Mouse (Mus musculus) hindbrain, embryonic 10.5 days (tissue): ENCODE measurements at regions not wholly inside any gene's neighbourhood (a gene's known extent, or its start where the extent isn't known, plus 50 kb on each side); places are given as distances from the start of the nearest gene placed in this dataset.

Experiments used
- DNase-seq: peaks from one replicate; pipeline ENCODE4 v3.0.0-alpha.2; 2017; ENCODE audit warnings: low spot score
- H3K27ac ChIP-seq: fragments of 300-500 bp; sonication (generic); 2 replicates; pipeline ENCODE4 v1.5.1; 2016; ENCODE audit warnings: mild to moderate bottlenecking, moderate library complexity
- H3K27me3 ChIP-seq: fragments of 300-500 bp; sonication (generic); 2 replicates; pipeline ENCODE4 v1.6.1; 2016; ENCODE audit warnings: mild to moderate bottlenecking; ENCODE audit not compliant: poor library complexity, insufficient read depth, severe bottlenecking
- H3K36me3 ChIP-seq: fragments of 300-500 bp; sonication (generic); 2 replicates; pipeline ENCODE4 v1.6.1; 2016; ENCODE audit warnings: mild to moderate bottlenecking, moderate library complexity
- H3K4me1 ChIP-seq: fragments of 300-500 bp; sonication (generic); replicated peaks from 2 replicates; pipeline ENCODE4 v1.6.1; 2016; ENCODE audit warnings: mild to moderate bottlenecking
- H3K4me3 ChIP-seq: fragments of 300-500 bp; sonication (generic); 2 replicates; pipeline ENCODE4 v1.5.1; 2016; ENCODE audit warnings: mild to moderate bottlenecking, moderate library complexity
- H3K9me3 ChIP-seq: fragments of 300-500 bp; sonication (generic); 2 replicates; pipeline ENCODE4 v1.6.1; 2016; ENCODE audit warnings: mild to moderate bottlenecking, moderate library complexity
- WGBS: fragments of 180-500 bp; shearing (Covaris S2); methylation state at CpG from one replicate; pipeline ENCODE4 v1.1.7; 2016; 5-methylcytosine and 5-hydroxymethylcytosine counted together

DNA sequence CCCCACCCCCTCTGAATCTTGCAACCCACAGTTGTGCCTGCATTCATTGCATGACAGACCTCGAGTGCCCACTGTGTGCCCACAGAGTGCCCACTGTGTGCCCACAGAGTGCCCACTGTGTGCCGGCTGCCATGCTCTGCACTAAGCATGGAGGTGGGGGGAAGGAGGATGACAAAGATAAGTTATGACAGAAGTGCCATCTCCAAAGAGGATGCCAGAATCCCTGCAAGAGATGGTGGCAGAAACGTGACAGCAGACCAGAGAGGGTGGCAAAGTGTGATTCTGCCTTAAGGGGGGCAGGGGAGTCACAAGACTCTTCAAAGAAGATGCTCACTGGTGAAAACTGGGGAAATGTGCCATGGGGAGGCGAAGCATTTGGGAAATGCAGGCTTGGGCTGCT is 427.8 kb downstream of the Cd83 start:
- no peak overlapping the region for H3K4me3 ChIP-seq
- no peak overlapping the region for H3K27ac ChIP-seq
- no peaks in the 10 kb centered on the region for H3K9me3 ChIP-seq
- DNase-seq: no peak
- peaks cover 83% of the 10 kb centered on the region for H3K27me3 ChIP-seq
- peaks cover 55% of the 10 kb centered on the region for H3K4me1 ChIP-seq
- 80% methylated on average over 4 of the region's 4 CpGs for WGBS
- H3K36me3 ChIP-seq: no peaks in the 10 kb centered on the region

- Histone ChIP-seq H3K4me3 (no peak overlapping the region), H3K27me3 (peaks cover 77% of the 10 kb centered on the region), H3K4me1 (peaks cover 50% of the 10 kb centered on the region), H3K36me3 (no peaks in the 10 kb centered on the region), H3K27ac (peak overlapping the region; percentile 45; the same call in 1 of the 2 replicates), H3K9me3 (no peaks in the 10 kb centered on the region)
- 70% methylated on average over 11 of the region's 11 CpGs for WGBS
- peak; percentile 11 for DNase-seq
These were observed 428.4 kb downstream of the Cd83 start for GRCm38 (mm10) chr13:44212936-44213335.

GRCm38 (mm10) chr13:44218266-44218665 is 433.7 kb downstream of the Cd83 start:
- H3K4me1 ChIP-seq: peaks cover 35% of the 10 kb centered on the region
- no peak overlapping the region for H3K4me3 ChIP-seq
- peak overlapping the region; percentile 23; the same call in 1 of the 2 replicates for H3K27ac ChIP-seq
- no peaks in the 10 kb centered on the region for H3K9me3 ChIP-seq
- DNase-seq: peak; percentile 15
- peaks cover 51% of the 10 kb centered on the region for H3K27me3 ChIP-seq
- WGBS: 13% methylated on average over 8 of the region's 8 CpGs
- no peaks in the 10 kb centered on the region for H3K36me3 ChIP-seq

DNA sequence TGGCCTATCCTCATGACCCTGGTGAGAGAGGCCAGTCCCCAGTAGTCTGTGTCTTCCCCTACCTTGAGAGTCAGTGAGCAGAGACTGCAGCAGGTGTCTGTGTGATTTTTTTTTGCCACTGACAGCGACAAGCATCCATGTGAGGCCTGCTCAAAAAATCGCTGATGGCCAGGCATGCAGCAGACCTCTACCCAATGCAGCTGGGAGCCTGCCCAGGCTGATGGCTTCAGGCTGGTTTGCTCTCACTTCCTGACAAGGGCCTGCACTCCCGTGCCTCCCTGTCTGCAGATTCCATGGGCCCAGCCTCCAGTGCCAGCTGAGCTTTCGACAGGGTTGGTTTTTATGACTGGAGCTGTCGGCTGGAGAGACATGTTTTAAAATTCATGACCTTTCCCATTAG is 437.1 kb downstream of the Cd83 start:
- Histone ChIP-seq H3K9me3 (peaks cover 13% of the 10 kb centered on the region; the same call in 1 of the 2 replicates), H3K36me3 (no peaks in the 10 kb centered on the region), H3K4me3 (no peak overlapping the region), H3K4me1 (peaks cover 26% of the 10 kb centered on the region), H3K27me3 (peaks cover 35% of the 10 kb centered on the region), H3K27ac (peak overlapping the region; percentile 66)
- WGBS: 35% methylated on average over 5 of the region's 5 CpGs
- peak; percentile 21 for DNase-seq

DNA sequence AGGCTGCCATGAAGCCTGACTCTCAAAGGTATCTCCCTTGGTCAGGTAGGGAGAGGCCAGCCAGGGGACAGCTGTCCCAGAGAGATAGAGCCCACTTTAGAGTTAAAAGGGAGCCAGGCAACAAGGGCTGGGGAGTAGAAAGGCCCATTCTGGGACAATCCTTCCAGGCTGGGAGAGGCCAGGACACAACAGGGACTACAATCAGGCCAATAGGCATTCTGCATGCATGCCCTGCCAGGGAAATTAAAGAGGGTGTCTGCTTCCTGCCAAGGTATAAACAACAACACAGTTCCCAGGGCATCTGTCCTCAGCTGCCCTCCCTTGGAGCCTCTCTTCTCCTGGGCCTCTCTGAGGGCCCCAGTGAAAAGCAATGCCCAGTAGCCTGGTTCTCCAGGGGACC is 437.8 kb downstream of the Cd83 start:
- H3K27ac ChIP-seq: peak overlapping the region; percentile 66
- no peak overlapping the region for H3K4me3 ChIP-seq
- H3K9me3 ChIP-seq: peaks cover 13% of the 10 kb centered on the region; the same call in 1 of the 2 replicates
- H3K36me3 ChIP-seq: no peaks in the 10 kb centered on the region
- DNase-seq: no peak
- peaks cover 26% of the 10 kb centered on the region for H3K4me1 ChIP-seq
- peaks cover 36% of the 10 kb centered on the region for H3K27me3 ChIP-seq

GRCm38 (mm10) chr13:44227706-44228459 is 443.3 kb downstream of the Cd83 start:
- H3K27ac ChIP-seq: no peak overlapping the region
- 84% methylated on average over 14 of the region's 14 CpGs for whole genome bisulfite sequencing
- peaks cover 47% of the 10 kb centered on the region for H3K4me1 ChIP-seq
- no peaks in the 10 kb centered on the region for H3K36me3 ChIP-seq
- H3K4me3 ChIP-seq: no peak overlapping the region
- no peak for DNase-seq
- peaks cover 13% of the 10 kb centered on the region; the same call in 1 of the 2 replicates for H3K9me3 ChIP-seq
- peaks cover 41% of the 10 kb centered on the region for H3K27me3 ChIP-seq

DNA sequence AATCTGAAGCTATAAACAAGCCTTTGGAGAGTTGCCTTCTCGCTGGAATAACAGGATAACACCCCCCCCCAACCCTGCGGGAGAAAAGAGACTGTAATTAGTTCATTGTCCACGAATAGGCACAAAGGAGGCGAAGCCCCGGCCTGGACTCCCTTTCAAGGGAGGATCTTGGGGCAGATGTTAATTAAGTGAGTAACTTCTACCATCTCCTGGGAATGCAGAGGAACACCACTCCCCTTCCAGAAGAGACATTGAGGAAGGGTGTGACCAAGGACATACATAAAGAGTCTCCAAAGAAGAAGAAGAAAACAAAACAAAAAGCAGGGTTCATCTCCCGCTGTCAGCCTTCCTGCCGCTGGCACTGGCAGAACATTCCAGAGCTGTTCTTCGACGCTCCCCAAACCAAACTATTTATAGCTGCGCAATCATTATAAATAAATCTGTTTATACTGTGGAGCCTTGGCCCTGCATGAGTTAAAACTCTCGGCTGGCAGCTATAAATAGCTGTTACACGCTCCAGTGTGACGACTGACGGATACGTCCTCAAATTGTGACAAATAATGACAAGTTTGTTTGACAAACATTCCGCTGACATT is 444.1 kb downstream of the Cd83 start:
- no peak for DNase-seq
- H3K36me3 ChIP-seq: no peaks in the 10 kb centered on the region
- 0 out of 2 replicates have a peak overlapping the region, but pooled peaks have one; percentile 62 for H3K27ac ChIP-seq
- H3K4me1 ChIP-seq: peaks cover 55% of the 10 kb centered on the region
- no peak overlapping the region for H3K4me3 ChIP-seq
- WGBS: 24% methylated on average over 16 of the region's 16 CpGs
- peaks cover 41% of the 10 kb centered on the region for H3K27me3 ChIP-seq
- H3K9me3 ChIP-seq: peaks cover 13% of the 10 kb centered on the region; the same call in 1 of the 2 replicates

DNA sequence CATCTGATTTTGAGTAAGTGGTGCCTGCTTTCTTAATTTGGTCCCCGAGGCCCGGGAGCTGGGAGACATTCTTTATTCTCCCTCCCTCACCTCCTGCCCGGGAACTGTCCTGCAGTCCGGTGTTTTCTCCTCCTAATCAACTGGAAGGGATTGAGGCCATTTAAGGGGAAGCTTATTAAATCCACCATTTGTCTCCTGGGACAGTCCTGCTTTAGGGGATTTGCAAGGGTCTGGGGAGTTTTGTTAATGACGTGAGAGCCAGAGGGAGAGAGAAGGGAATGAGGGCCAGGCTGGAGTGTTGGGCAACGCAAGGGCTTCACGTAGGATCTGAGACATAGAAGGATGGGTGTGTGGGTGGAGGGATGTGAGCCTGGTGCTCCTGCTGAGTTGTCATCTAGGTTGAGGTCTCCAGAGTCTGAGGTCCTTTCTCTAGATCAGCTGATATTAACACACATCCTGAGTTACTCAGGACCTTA is 444.6 kb downstream of the Cd83 start:
- peaks cover 55% of the 10 kb centered on the region for H3K4me1 ChIP-seq
- WGBS: 22% methylated on average over 7 of the region's 7 CpGs
- no peak overlapping the region for H3K4me3 ChIP-seq
- DNase-seq: no peak
- H3K27me3 ChIP-seq: peaks cover 41% of the 10 kb centered on the region
- peak overlapping the region; percentile 62; the same call in 1 of the 2 replicates for H3K27ac ChIP-seq
- H3K9me3 ChIP-seq: peaks cover 11% of the 10 kb centered on the region; the same call in 1 of the 2 replicates
- H3K36me3 ChIP-seq: no peaks in the 10 kb centered on the region

GRCm38 (mm10) chr13:44231403-44231802 is 446.8 kb downstream of the Cd83 start:
- H3K27ac ChIP-seq: peak overlapping the region; percentile 64; the same call in 1 of the 2 replicates
- H3K4me1 ChIP-seq: peaks cover 55% of the 10 kb centered on the region
- no peaks in the 10 kb centered on the region for H3K36me3 ChIP-seq
- no peak for DNase-seq
- no peak overlapping the region for H3K4me3 ChIP-seq
- H3K27me3 ChIP-seq: peaks cover 40% of the 10 kb centered on the region
- no peaks in the 10 kb centered on the region for H3K9me3 ChIP-seq
- WGBS: 44% methylated on average over 4 of the region's 4 CpGs

GRCm38 (mm10) chr13:44231868-44232715 is 447.5 kb downstream of the Cd83 start:
- H3K4me1 ChIP-seq: peaks cover 55% of the 10 kb centered on the region
- H3K4me3 ChIP-seq: no peak overlapping the region
- peak overlapping the region; percentile 64 for H3K27ac ChIP-seq
- peaks cover 40% of the 10 kb centered on the region for H3K27me3 ChIP-seq
- WGBS: 47% methylated on average over 18 of the region's 18 CpGs
- H3K36me3 ChIP-seq: no peaks in the 10 kb centered on the region
- no peak for DNase-seq
- no peaks in the 10 kb centered on the region for H3K9me3 ChIP-seq

GRCm38 (mm10) chr13:44232716-44233051 is 448.1 kb downstream of the Cd83 start:
- H3K27me3 ChIP-seq: peaks cover 35% of the 10 kb centered on the region
- peaks cover 55% of the 10 kb centered on the region for H3K4me1 ChIP-seq
- no peaks in the 10 kb centered on the region for H3K9me3 ChIP-seq
- H3K4me3 ChIP-seq: no peak overlapping the region
- H3K36me3 ChIP-seq: no peaks in the 10 kb centered on the region
- 79% methylated on average over 6 of the region's 6 CpGs for WGBS
- peak overlapping the region; percentile 64; the same call in 1 of the 2 replicates for H3K27ac ChIP-seq
- no peak for DNase-seq

GRCm38 (mm10) chr13:44234241-44234640 is 449.7 kb downstream of the Cd83 start:
- no peak overlapping the region for H3K27ac ChIP-seq
- DNase-seq: no peak
- no peaks in the 10 kb centered on the region for H3K36me3 ChIP-seq
- peaks cover 39% of the 10 kb centered on the region for H3K4me1 ChIP-seq
- 90% methylated on average over 6 of the region's 6 CpGs for WGBS
- H3K9me3 ChIP-seq: no peaks in the 10 kb centered on the region
- H3K4me3 ChIP-seq: no peak overlapping the region
- H3K27me3 ChIP-seq: peaks cover 27% of the 10 kb centered on the region
